Mouse (Mus musculus): Measurements from ENCODE around the gene 1600002K03Rik. TPM values are rescaled to one million over a fixed set of nuclear protein-coding genes. Genes with fewer than 3 reads are reported as not detected.

1600002K03Rik gene
- polyA plus RNA-seq, 1 experiment from 2014 or later, result 9.5 TPM

DNA sequence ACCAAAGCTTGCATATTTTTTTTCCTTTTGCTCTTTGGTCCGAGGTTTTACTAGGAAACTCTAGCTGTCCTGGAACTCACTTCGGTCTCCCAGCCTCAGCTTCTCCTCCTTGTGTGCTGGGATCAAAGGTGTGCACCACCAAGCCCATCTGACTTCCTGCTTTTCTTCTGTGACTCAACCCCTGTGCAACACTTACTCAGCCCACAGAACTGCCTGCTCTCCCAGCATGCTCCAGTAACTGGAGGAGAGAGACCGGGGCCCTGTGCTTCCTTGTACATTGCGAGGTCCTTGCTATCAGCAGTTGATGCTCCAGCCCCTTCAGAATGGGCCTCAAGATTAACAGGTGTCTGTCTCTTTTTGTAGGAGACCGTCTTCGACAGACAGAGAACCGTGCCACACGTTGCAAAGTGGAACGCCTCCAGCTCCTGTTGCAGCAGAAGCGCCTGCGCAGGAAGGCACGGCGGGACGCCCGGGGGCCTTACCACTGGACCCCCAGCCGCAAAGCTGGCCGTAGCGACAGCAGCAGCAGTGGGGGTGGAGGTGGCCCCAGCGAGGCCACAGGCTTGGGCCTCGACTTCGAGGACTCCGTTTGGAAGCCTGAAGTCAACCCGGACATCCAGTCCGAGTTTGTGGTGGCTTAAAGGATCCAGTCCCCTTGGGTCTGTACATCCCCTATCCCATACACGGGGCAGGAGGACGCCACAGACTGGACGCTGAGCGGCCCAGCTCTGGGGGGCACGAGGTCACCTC is 16.6 kb upstream of the 1600002K03Rik start:
- Histone ChIP-seq H3K9me3 (no peaks in the 10 kb centered on the region), H3K4me1 (replicated peaks) (peaks cover 86% of the 10 kb centered on the region), H3K36me3 (peaks cover 65% of the 10 kb centered on the region), H3K4me3 (replicated peaks) (0 out of 2 replicates have a peak overlapping the region, but pooled peaks have one; percentile 4), H3K9ac (replicated peaks) (peak overlapping the region; percentile 37; the same call in 1 of the 2 replicates), H3K4me2 (no peak overlapping the region), H3K27me3 (no peaks in the 10 kb centered on the region), H3K27ac (peak overlapping the region; percentile 88; the same call in 1 of the 2 replicates)
- no peak for ATAC-seq (ENCODE audit: insufficient number of reproducible peaks, insufficient read depth, low FRiP score, low TSS enrichment, low read depth)
- WGBS, result 86% methylated on average over 29 of the region's 29 CpGs

GRCm38 (mm10) chr10:80156752-80157053 is 16.0 kb upstream of the 1600002K03Rik start:
- H3K27me3 ChIP-seq, result no peaks in the 10 kb centered on the region
- no peak for ATAC-seq (ENCODE audit: insufficient number of reproducible peaks, insufficient read depth, low FRiP score, low TSS enrichment, low read depth)
- H3K9ac ChIP-seq (replicated peaks), result peak overlapping the region; percentile 37; the same call in 1 of the 2 replicates
- H3K4me1 ChIP-seq (replicated peaks), result peaks cover 91% of the 10 kb centered on the region
- WGBS, result 67% methylated on average over 7 of the region's 7 CpGs
- no peaks in the 10 kb centered on the region for H3K9me3 ChIP-seq
- peaks cover 60% of the 10 kb centered on the region for H3K36me3 ChIP-seq
- 0 out of 2 replicates have a peak overlapping the region, but pooled peaks have one; percentile 13 for H3K4me2 ChIP-seq
- 0 out of 2 replicates have a peak overlapping the region, but pooled peaks have one; percentile 4 for H3K4me3 ChIP-seq (replicated peaks)
- H3K27ac ChIP-seq, result peak overlapping the region; percentile 88

GRCm38 (mm10) chr10:80157141-80157929 is 15.4 kb upstream of the 1600002K03Rik start:
- no peak for ATAC-seq (ENCODE audit: insufficient number of reproducible peaks, insufficient read depth, low FRiP score, low TSS enrichment, low read depth)
- Histone ChIP-seq H3K27ac (peak overlapping the region; percentile 88), H3K4me1 (replicated peaks) (peaks cover 92% of the 10 kb centered on the region), H3K4me2 (peak overlapping the region; percentile 13), H3K9me3 (no peaks in the 10 kb centered on the region), H3K36me3 (peaks cover 54% of the 10 kb centered on the region), H3K9ac (replicated peaks) (peak overlapping the region; percentile 37), H3K27me3 (no peaks in the 10 kb centered on the region), H3K4me3 (replicated peaks) (0 out of 2 replicates have a peak overlapping the region, but pooled peaks have one; percentile 1)
- WGBS, result 65% methylated on average over 15 of the region's 15 CpGs

DNA sequence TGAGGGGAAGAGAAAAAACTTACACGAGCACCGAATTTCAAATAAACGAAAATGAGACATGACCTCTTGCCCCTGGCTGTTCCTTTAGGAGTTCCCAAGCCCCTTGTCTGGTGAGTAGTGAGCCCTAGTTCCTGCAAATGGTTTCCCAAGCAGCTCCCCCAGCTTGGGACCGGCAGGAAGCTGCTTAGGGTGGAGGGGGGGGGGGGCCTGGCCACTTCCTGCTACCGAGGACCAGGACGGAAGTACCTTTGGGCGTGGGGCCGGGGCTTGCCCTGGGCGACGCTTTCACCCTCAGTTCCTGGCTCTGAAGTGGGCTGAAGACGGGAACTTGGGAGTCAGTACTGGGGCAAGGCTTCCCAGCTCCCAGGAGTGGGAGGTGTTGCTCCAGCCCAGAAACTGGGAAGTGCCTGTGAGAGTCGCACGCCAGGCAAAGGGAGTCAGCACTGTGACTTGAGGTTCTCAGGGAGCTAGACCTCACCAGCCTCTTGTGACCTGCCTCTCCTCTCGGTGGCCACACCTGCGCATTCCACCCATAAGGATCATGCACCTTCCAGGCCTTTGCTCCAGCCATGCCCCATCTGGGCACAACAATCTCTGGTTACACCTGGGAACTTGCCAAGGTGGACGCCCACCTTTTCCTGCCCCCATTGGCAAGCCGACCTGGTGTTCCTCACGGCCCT is 14.3 kb upstream of the 1600002K03Rik start:
- Histone ChIP-seq H3K9ac (replicated peaks) (peak overlapping the region; percentile 28; the same call in 1 of the 2 replicates), H3K36me3 (peaks cover 42% of the 10 kb centered on the region), H3K27me3 (no peaks in the 10 kb centered on the region), H3K27ac (peak overlapping the region; percentile 88), H3K9me3 (no peaks in the 10 kb centered on the region), H3K4me1 (replicated peaks) (peaks cover 89% of the 10 kb centered on the region), H3K4me2 (peak overlapping the region; percentile 67), H3K4me3 (replicated peaks) (peak overlapping the region; percentile 41)
- no peak for ATAC-seq (ENCODE audit: insufficient number of reproducible peaks, insufficient read depth, low FRiP score, low TSS enrichment, low read depth)
- WGBS, result 11% methylated on average over 18 of the region's 18 CpGs

- ATAC-seq (ENCODE audit: insufficient number of reproducible peaks, insufficient read depth, low FRiP score, low TSS enrichment, low read depth), result peak; percentile 0; the same call in 1 of the 2 replicates
- WGBS, result 5% methylated on average over 12 of the region's 12 CpGs
- H3K4me1 ChIP-seq (replicated peaks), result peaks cover 87% of the 10 kb centered on the region
Observed at GRCm38 (mm10) chr10:80159021-80159560, 13.7 kb upstream of the 1600002K03Rik start.

GRCm38 (mm10) chr10:80159561-80160454 is 12.9 kb upstream of the 1600002K03Rik start:
- H3K4me3 ChIP-seq (replicated peaks), result peak overlapping the region; percentile 41
- peak overlapping the region; percentile 28; the same call in 1 of the 2 replicates for H3K9ac ChIP-seq (replicated peaks)
- WGBS, result under 1% methylated on average over 55 of the region's 55 CpGs
- peak overlapping the region; percentile 95 for H3K27ac ChIP-seq
- peaks cover 29% of the 10 kb centered on the region for H3K36me3 ChIP-seq
- H3K4me2 ChIP-seq, result peak overlapping the region; percentile 67
- H3K9me3 ChIP-seq, result no peaks in the 10 kb centered on the region
- peak; percentile 73 for ATAC-seq (ENCODE audit: insufficient number of reproducible peaks, insufficient read depth, low FRiP score, low TSS enrichment, low read depth)
- no peaks in the 10 kb centered on the region; the same call in 1 of the 2 replicates for H3K27me3 ChIP-seq
- H3K4me1 ChIP-seq (replicated peaks), result peaks cover 87% of the 10 kb centered on the region

More at GRCm38 (mm10) chr10:80159021-80159560, 13.7 kb upstream of the 1600002K03Rik start:
- Histone ChIP-seq H3K27me3 (no peaks in the 10 kb centered on the region), H3K27ac (peak overlapping the region; percentile 88), H3K9me3 (no peaks in the 10 kb centered on the region), H3K4me2 (peak overlapping the region; percentile 67), H3K36me3 (peaks cover 36% of the 10 kb centered on the region), H3K4me3 (replicated peaks) (peak overlapping the region; percentile 41), H3K9ac (replicated peaks) (peak overlapping the region; percentile 28; the same call in 1 of the 2 replicates)

DNA sequence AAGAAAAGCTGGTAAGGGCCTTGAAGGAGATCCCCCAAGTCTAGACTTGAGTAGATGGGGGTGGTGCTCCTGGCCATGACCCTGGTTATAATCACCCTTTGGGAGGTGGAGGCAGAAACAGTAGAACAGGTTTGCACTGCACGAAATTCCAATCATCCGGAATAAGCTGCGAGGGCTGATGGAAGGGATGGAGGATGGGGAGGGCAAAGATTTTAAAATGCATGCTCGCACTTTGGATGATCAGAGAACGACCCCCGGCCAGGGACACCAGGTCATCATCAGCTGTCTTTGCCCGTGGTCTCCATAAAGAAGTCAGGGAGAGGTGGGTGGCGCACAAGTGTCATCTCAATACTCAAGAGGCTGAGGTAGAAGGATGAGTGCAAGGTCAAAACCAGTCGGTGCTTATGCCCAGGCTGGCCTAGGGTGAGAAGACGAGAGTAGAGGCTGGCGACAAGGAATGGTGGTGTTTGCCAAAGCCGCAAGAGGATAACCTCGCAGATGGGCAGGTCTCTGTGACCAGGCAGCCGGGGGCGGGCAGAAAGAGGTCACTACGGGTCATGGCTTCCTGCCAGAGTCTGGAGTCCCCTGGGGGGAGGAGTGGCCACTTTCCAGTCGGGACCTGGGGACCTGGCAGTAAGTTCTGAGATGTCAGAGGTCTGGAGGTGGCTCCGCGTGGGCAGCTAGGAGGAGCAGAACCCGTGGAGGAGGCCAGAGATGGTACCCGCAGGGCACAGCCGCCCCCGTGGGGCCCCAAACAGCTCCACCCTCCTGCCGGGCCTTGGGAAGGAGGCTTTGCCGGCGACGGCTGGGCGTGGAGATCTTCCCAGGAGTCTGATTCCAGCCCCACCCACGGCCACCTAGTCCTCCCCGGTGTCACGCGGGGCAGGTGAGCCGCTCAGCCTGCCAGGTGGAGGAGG is 12.0 kb upstream of the 1600002K03Rik start:
- Histone ChIP-seq H3K27me3 (no peaks in the 10 kb centered on the region; the same call in 1 of the 2 replicates), H3K4me1 (replicated peaks) (peaks cover 87% of the 10 kb centered on the region), H3K9me3 (no peaks in the 10 kb centered on the region), H3K9ac (replicated peaks) (peak overlapping the region; percentile 65), H3K4me2 (peak overlapping the region; percentile 67), H3K4me3 (replicated peaks) (peak overlapping the region; percentile 41), H3K27ac (peak overlapping the region; percentile 95), H3K36me3 (peaks cover 20% of the 10 kb centered on the region)
- 2% methylated on average over 33 of the region's 33 CpGs for WGBS
- no peak for ATAC-seq (ENCODE audit: insufficient number of reproducible peaks, insufficient read depth, low FRiP score, low TSS enrichment, low read depth)

- Histone ChIP-seq H3K27me3 (no peaks in the 10 kb centered on the region; the same call in 1 of the 2 replicates), H3K4me1 (replicated peaks) (peaks cover 83% of the 10 kb centered on the region), H3K9ac (replicated peaks) (peak overlapping the region; percentile 65; the same call in 1 of the 2 replicates)
Observed at GRCm38 (mm10) chr10:80161522-80162242, 11.1 kb upstream of the 1600002K03Rik start.

GRCm38 (mm10) chr10:80162243-80162608 is 10.5 kb upstream of the 1600002K03Rik start:
- H3K9me3 ChIP-seq, result no peaks in the 10 kb centered on the region
- 0 out of 2 replicates have a peak overlapping the region, but pooled peaks have one; percentile 67 for H3K4me2 ChIP-seq
- WGBS, result 82% methylated on average over 3 of the region's 3 CpGs
- H3K9ac ChIP-seq (replicated peaks), result no peak overlapping the region
- H3K36me3 ChIP-seq, result peaks cover 5% of the 10 kb centered on the region
- H3K4me3 ChIP-seq (replicated peaks), result no peak overlapping the region
- H3K27ac ChIP-seq, result peak overlapping the region; percentile 95
- H3K4me1 ChIP-seq (replicated peaks), result peaks cover 82% of the 10 kb centered on the region
- no peak for ATAC-seq (ENCODE audit: insufficient number of reproducible peaks, insufficient read depth, low FRiP score, low TSS enrichment, low read depth)
- no peaks in the 10 kb centered on the region; the same call in 1 of the 2 replicates for H3K27me3 ChIP-seq

More at GRCm38 (mm10) chr10:80161522-80162242, 11.1 kb upstream of the 1600002K03Rik start:
- Histone ChIP-seq H3K27ac (peak overlapping the region; percentile 95), H3K36me3 (peaks cover 10% of the 10 kb centered on the region), H3K4me3 (replicated peaks) (peak overlapping the region; percentile 41), H3K4me2 (peak overlapping the region; percentile 67), H3K9me3 (no peaks in the 10 kb centered on the region)
- WGBS, result 9% methylated on average over 7 of the region's 7 CpGs
- no peak for ATAC-seq (ENCODE audit: insufficient number of reproducible peaks, insufficient read depth, low FRiP score, low TSS enrichment, low read depth)

All from limb, embryonic 12.5 days (tissue).